Mouse (Mus musculus) testis, adult 2 months (tissue): ENCODE results near the gene Mpped2.

Experiments used
- CTCF ChIP-seq: fragments of 200-500 bp; IDR thresholded peaks from 2 replicates; pipeline ENCODE4 v1.5.1; 2012; ENCODE audit warnings: low read depth, mild to moderate bottlenecking, inconsistent platforms, low read length, moderate library complexity; ENCODE audit not compliant: control insufficient read depth, insufficient read depth, insufficient replicate concordance
- POLR2A ChIP-seq: fragments of 200-500 bp; IDR thresholded peaks from 2 replicates; pipeline ENCODE4 v1.6.1; 2012; ENCODE audit warnings: low read depth, mild to moderate bottlenecking, inconsistent platforms, low read length, moderate library complexity; ENCODE audit not compliant: control insufficient read depth

DNA sequence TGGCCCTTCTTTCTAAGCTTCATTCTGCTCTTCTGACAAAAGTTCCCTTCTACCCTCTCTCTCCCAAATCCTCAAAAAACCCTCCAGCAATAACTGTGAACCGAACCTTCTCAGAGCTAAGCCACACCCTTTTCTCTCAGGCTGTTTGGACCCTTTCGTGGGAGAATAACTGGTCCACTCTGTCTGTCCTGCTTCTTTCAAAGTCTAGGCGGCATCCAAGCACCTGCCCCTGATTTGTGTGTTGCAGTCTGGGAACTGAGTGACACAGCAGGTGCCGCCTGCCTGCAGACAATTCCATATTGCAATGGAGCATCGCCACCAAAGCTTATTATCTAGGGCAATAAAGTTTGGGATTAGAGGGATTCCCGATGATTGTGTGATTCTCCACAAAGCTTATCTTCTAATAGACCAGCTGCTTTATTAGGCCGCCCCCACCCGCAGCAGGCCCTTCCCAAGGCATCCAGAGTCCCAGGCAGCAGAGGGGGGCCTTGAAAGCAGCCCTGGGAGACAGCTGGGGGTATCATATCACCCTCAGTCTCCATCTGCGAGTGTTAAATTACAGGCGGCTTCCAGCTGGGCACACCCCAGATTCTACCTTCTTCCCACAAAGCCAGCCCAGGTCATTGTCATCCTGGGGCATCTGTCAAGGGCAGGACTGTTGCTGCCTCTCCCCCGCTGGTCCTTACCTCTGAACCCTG is 202.4 kb downstream of the Mpped2 start:
- TF ChIP-seq CTCF (no peak), POLR2A (no peak)
